Mouse (Mus musculus): ENCODE results near the gene Drg1. TPM values are rescaled to one million over a fixed set of nuclear protein-coding genes. Genes with fewer than 3 reads are reported as not detected.
A peak's percentile ranks its signal among the peaks of the same experiment; 100 is the strongest.

Gene Drg1
- polyA plus RNA-seq, 1 experiment from 2014 or later, result 228 TPM

DNA sequence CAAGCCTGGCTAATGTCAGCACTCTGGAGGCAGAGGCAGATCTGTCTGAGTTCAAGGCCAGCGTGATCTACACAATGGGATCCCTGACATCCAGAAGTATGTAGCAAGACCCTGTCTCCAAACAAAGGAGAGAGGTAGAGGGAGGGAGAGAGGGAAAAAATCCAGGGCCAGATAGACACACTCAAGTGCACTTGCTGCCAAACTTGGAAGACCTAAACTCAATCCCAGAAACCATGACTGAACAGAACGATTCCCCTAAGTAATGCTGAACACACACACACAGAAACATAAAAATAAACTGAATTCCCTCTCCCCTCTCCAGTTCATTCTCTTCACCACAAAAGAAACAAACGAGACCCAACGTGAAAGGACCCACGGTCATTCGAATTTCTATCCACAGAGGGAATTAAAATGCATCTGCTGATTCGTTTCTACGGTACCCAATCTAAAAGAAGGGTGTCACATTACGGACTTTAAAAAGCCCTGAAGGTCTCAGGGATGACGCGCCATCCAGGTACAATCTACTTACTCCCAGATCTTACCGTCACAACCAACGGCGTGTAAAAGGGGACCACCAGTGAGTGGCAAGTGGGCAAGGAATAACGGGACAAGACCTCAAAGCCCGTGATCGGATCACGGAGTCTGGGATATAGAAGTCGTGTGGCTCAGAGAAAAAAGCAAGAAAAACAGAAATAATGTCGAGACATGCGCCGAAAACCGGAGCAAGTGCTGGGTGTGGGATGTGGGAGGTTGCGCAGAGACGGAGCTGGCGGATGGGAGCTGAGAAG is 730 bp downstream of the Drg1 start:
- WGBS, result 3% methylated on average over 26 of the region's 26 CpGs
- 0 out of 2 replicates have a peak, but pooled peaks have one; percentile 3 for ATAC-seq (ENCODE audit: insufficient number of reproducible peaks, insufficient read depth, low FRiP score, low TSS enrichment, low read depth)

DNA sequence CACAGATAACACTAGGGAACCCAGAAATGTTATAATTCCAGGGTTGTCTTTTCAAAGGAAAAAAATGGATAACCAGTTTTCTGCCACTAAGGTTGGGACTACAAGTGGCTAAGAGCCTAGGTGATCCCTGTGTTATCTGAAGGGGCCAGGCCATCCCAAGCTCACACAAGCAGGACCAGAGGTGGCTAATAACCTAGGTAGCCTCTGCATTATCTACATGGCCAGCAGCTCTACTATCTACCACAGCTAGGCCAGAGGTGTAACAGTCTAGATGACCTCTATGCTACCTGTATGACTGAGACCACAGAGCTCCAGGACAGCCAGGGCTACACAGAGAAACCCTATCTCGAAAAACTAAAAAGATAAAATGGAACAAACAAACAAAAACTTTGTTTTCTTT is 6.7 kb downstream of the Drg1 start:
- ATAC-seq (ENCODE audit: insufficient number of reproducible peaks, insufficient read depth, low FRiP score, low TSS enrichment, low read depth), result no peak
- H3K27ac ChIP-seq, result no peak overlapping the region
- H3K4me1 ChIP-seq (replicated peaks), result peaks cover 10% of the 10 kb centered on the region; the same call in 1 of the 2 replicates
- no peak overlapping the region for H3K4me2 ChIP-seq
- whole genome bisulfite sequencing, result 88% methylated on average over 1 of the region's 1 CpGs
- no peaks in the 10 kb centered on the region for H3K27me3 ChIP-seq
- no peaks in the 10 kb centered on the region for H3K9me3 ChIP-seq
- H3K4me3 ChIP-seq (replicated peaks), result no peak overlapping the region
- H3K36me3 ChIP-seq, result peaks cover 89% of the 10 kb centered on the region
- H3K9ac ChIP-seq (replicated peaks), result no peak overlapping the region

More for the DNA sequence above, 730 bp downstream of the Drg1 start:
- Histone ChIP-seq H3K36me3 (peaks cover 37% of the 10 kb centered on the region), H3K27ac (peak overlapping the region; percentile 97), H3K9ac (replicated peaks) (peak overlapping the region; percentile 94), H3K27me3 (no peaks in the 10 kb centered on the region), H3K4me3 (replicated peaks) (peak overlapping the region; percentile 89), H3K4me1 (replicated peaks) (peaks cover 17% of the 10 kb centered on the region), H3K4me2 (peak overlapping the region; percentile 77), H3K9me3 (no peaks in the 10 kb centered on the region)

DNA sequence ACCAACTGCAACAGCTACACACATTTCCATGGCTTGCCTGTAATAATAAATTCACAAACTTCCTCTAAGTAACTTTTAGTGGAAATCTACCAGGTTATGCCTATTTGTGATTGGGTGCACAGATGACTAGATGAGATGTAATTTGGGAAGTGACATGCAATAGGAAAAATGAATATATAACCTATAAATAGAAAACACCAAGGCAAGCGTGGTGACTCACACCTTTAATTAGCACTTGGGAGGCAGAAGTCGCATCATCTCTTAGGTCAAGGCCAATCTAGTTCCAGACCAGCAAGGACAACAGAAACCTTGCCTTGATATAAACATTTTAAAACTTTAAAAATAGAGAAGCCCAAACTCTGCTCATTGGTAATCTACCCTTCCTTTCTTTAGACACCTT is 18.8 kb downstream of the Drg1 start:
- H3K36me3 ChIP-seq, result peaks cover 95% of the 10 kb centered on the region

DNA sequence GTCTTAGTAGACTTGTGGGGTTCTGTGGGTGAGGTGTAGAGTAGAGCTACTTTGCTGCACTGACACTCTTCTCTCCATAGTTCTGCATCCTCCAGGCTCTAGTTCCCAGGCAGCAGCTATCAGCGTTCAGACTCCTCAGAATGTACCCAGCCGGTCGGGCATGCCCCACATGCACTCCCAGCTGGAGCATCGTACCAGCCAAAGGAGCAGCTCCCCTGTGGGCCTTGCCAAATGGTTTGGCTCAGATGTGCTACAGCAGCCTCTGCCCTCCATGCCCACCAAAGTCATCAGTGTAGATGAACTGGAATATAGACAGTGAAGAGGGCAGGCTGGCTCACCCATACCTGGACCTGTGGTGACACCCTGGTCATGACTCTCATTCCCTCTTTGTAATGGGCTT is 22.4 kb downstream of the Drg1 start:
- Histone ChIP-seq H3K4me1 (replicated peaks) (no peaks in the 10 kb centered on the region), H3K9me3 (no peaks in the 10 kb centered on the region), H3K4me2 (no peak overlapping the region), H3K9ac (replicated peaks) (no peak overlapping the region), H3K4me3 (replicated peaks) (no peak overlapping the region), H3K27ac (no peak overlapping the region), H3K27me3 (no peaks in the 10 kb centered on the region), H3K36me3 (peaks cover 95% of the 10 kb centered on the region)
- ATAC-seq (ENCODE audit: insufficient number of reproducible peaks, insufficient read depth, low FRiP score, low TSS enrichment, low read depth), result no peak
- WGBS, result 87% methylated on average over 4 of the region's 4 CpGs

More for the DNA sequence above, 18.8 kb downstream of the Drg1 start:
- no peaks in the 10 kb centered on the region for H3K4me1 ChIP-seq (replicated peaks)
- 96% methylated on average over 2 of the region's 2 CpGs for WGBS
- no peaks in the 10 kb centered on the region for H3K9me3 ChIP-seq
- no peak overlapping the region for H3K4me3 ChIP-seq (replicated peaks)
- no peak overlapping the region for H3K4me2 ChIP-seq
- no peak overlapping the region for H3K9ac ChIP-seq (replicated peaks)
- H3K27me3 ChIP-seq, result no peaks in the 10 kb centered on the region
- ATAC-seq (ENCODE audit: insufficient number of reproducible peaks, insufficient read depth, low FRiP score, low TSS enrichment, low read depth), result no peak
- no peak overlapping the region for H3K27ac ChIP-seq

DNA sequence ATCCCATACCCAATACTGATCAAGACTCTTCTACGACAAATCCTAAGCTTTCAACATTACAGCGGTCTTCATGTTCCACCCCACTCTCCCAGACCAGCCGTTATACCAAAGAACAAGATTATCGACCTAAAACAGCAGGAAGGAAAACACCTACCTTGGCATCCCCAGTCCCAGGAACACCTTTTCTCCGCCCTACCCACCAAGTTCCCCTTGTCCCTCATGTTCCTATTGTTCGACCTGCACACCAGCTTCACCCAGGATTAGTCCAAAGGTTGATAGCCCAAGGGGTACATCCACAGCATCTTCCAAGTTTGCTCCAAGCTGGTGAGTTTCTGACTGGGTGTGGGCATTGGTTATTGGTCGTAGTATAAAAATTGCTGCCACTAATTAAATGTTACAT is 23.8 kb downstream of the Drg1 start:
- no peak overlapping the region for H3K9ac ChIP-seq (replicated peaks)
- no peak overlapping the region for H3K4me3 ChIP-seq (replicated peaks)
- ATAC-seq (ENCODE audit: insufficient number of reproducible peaks, insufficient read depth, low FRiP score, low TSS enrichment, low read depth), result no peak
- WGBS, result 92% methylated on average over 7 of the region's 7 CpGs
- no peaks in the 10 kb centered on the region for H3K27me3 ChIP-seq
- H3K36me3 ChIP-seq, result peaks cover 95% of the 10 kb centered on the region
- no peaks in the 10 kb centered on the region for H3K4me1 ChIP-seq (replicated peaks)
- no peak overlapping the region for H3K27ac ChIP-seq
- no peak overlapping the region for H3K4me2 ChIP-seq
- H3K9me3 ChIP-seq, result no peaks in the 10 kb centered on the region

DNA sequence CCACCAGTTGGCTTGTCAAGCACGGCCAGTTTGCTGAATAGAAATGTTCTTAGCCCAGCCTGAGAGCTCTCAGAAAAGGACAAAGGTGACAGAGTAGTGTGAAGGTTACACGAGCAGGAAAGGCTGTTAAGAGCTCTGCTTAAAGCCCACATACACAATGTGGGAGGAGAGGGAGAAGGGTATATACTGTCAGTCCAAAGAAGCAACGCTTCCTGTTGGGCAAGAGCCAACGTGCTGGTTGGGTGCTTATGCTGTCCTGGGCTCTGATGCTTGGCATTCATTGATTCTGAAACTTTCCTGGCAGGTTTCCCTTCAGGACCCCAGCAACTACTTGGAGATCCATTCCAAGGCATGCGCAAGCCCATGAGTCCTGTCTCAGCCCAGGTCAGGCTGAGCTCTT is 30.9 kb downstream of the Drg1 start:
- Histone ChIP-seq H3K27ac (no peak overlapping the region), H3K9ac (replicated peaks) (no peak overlapping the region), H3K4me3 (replicated peaks) (no peak overlapping the region), H3K4me2 (no peak overlapping the region), H3K36me3 (peaks cover 97% of the 10 kb centered on the region), H3K9me3 (no peaks in the 10 kb centered on the region), H3K4me1 (replicated peaks) (no peaks in the 10 kb centered on the region), H3K27me3 (no peaks in the 10 kb centered on the region)
- WGBS, result 90% methylated on average over 5 of the region's 5 CpGs
- no peak for ATAC-seq (ENCODE audit: insufficient number of reproducible peaks, insufficient read depth, low FRiP score, low TSS enrichment, low read depth)

DNA sequence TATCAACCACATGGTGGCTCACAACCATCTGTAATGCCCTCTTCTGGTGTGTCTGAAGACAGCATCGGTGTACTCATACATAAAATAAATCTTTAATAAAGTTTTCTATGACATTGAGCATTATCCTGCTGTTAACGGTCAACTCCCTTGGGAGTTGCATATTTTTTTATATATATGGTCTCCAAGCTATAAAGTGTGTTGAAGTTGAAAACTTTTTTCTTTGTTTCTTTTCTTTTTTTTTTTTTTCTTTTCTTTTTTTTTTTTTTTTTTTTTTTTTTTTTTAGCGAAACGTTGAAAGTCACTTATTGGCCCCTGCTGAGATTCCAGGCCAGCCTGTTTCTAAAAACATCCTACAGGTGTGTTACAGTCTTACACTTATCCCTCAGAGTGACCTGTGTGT is 32.5 kb downstream of the Drg1 start:
- Histone ChIP-seq H3K27me3 (no peaks in the 10 kb centered on the region), H3K4me2 (no peak overlapping the region), H3K9ac (replicated peaks) (no peak overlapping the region), H3K36me3 (peaks cover 96% of the 10 kb centered on the region), H3K4me3 (replicated peaks) (no peak overlapping the region), H3K9me3 (no peaks in the 10 kb centered on the region), H3K27ac (no peak overlapping the region), H3K4me1 (replicated peaks) (no peaks in the 10 kb centered on the region)
- ATAC-seq (ENCODE audit: insufficient number of reproducible peaks, insufficient read depth, low FRiP score, low TSS enrichment, low read depth), result no peak
- WGBS, result 96% methylated on average over 4 of the region's 4 CpGs

DNA sequence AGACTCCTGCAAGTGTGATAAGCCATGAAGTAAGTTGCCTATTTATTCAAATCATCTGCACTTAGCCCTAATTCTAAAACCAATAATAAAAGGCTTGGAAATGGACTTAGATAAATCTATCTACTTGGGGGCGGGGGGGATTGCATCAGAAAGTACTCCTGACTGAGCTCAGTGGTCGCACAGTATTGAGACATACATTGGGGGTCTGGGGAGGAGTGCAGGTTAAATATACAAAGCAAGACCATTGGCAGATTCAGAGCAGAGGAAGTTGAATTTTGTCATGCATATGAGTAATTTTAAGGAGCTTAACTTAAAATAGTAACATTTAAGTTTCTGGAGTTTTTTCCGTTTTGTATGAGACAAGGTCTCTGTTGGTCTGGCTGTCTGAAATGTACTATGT is 34.0 kb downstream of the Drg1 start:
- ATAC-seq (ENCODE audit: insufficient number of reproducible peaks, insufficient read depth, low FRiP score, low TSS enrichment, low read depth), result no peak
- Histone ChIP-seq H3K27ac (no peak overlapping the region), H3K36me3 (peaks cover 91% of the 10 kb centered on the region), H3K9ac (replicated peaks) (no peak overlapping the region), H3K4me1 (replicated peaks) (no peaks in the 10 kb centered on the region), H3K9me3 (no peaks in the 10 kb centered on the region), H3K4me2 (no peak overlapping the region), H3K4me3 (replicated peaks) (no peak overlapping the region), H3K27me3 (no peaks in the 10 kb centered on the region)
- 94% methylated on average over 3 of the region's 3 CpGs for WGBS

DNA sequence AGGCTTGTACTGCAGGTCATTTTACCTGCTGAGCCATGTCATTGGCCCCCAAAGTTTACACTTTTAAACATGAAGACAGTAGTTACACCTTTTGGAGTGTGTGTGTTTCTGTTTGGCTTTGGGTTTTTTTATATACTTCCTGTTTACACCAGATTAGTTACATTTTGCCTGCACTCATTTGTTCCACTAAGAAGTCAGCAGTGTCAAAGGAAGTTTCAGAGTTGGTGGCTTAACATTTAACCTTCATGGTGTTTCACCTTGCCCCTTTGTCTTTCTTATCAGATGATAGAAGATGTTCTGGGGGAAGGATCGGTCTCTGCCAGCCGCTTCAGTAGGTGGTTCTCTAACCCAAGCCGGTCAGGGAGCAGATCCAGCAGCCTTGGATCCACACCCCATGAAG is 39.1 kb downstream of the Drg1 start:
- Histone ChIP-seq H3K4me3 (replicated peaks) (no peak overlapping the region), H3K4me2 (no peak overlapping the region), H3K4me1 (replicated peaks) (no peaks in the 10 kb centered on the region), H3K9ac (replicated peaks) (no peak overlapping the region), H3K9me3 (no peaks in the 10 kb centered on the region), H3K27ac (no peak overlapping the region), H3K27me3 (no peaks in the 10 kb centered on the region), H3K36me3 (peaks cover 89% of the 10 kb centered on the region)
- no peak for ATAC-seq (ENCODE audit: insufficient number of reproducible peaks, insufficient read depth, low FRiP score, low TSS enrichment, low read depth)
- 96% methylated on average over 3 of the region's 3 CpGs for WGBS

DNA sequence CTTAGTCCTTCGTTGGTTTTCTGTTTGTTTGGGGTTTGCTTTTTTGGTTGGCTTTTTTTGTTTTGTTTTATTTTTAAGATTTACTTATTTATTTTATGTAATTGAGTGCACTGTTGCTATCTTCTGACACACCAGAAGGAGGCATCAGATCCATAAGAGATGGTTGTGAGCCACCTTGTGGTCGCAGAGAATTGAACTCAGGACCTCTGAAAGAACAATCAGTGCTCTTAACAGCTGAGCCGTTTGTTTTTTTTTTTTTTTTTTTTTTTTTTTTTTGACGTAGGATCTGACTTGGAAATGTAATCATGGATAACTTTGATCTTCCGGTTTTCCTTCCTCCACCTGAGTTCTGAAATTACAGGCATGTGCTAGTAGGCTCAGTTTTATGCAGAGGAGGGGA is 43.1 kb downstream of the Drg1 start:
- no peak for ATAC-seq (ENCODE audit: insufficient number of reproducible peaks, insufficient read depth, low FRiP score, low TSS enrichment, low read depth)
- WGBS, result 69% methylated on average over 5 of the region's 5 CpGs
- Histone ChIP-seq H3K4me1 (replicated peaks) (no peaks in the 10 kb centered on the region), H3K27ac (no peak overlapping the region), H3K4me3 (replicated peaks) (no peak overlapping the region), H3K9ac (replicated peaks) (no peak overlapping the region), H3K36me3 (peaks cover 87% of the 10 kb centered on the region), H3K4me2 (no peak overlapping the region), H3K9me3 (no peaks in the 10 kb centered on the region), H3K27me3 (no peaks in the 10 kb centered on the region)

DNA sequence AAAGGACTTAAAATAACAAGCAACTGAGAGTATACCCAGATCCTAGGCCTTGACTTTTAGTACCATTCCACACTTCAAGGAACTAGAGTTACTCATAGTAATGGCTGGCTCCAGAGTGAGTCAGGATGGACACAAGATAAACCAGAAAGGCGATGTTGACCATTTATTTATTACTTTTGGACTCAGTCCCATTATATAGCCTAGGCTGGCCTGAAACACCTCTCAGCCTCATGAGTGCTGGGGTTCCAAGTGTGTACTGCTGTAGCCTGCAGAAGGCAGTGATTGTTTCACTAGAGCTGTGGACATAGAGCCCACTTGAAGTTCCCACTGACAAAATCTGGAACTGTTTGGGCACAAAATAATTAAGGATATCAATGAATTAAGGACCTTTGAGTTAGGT is 53.7 kb downstream of the Drg1 start:
- Histone ChIP-seq H3K27ac (no peak overlapping the region), H3K4me1 (replicated peaks) (no peaks in the 10 kb centered on the region), H3K36me3 (peaks cover 87% of the 10 kb centered on the region), H3K27me3 (no peaks in the 10 kb centered on the region), H3K4me3 (replicated peaks) (no peak overlapping the region), H3K9me3 (no peaks in the 10 kb centered on the region), H3K4me2 (no peak overlapping the region), H3K9ac (replicated peaks) (no peak overlapping the region)
- ATAC-seq (ENCODE audit: insufficient number of reproducible peaks, insufficient read depth, low FRiP score, low TSS enrichment, low read depth), result no peak
- WGBS, result 97% methylated on average over 1 of the region's 1 CpGs

DNA sequence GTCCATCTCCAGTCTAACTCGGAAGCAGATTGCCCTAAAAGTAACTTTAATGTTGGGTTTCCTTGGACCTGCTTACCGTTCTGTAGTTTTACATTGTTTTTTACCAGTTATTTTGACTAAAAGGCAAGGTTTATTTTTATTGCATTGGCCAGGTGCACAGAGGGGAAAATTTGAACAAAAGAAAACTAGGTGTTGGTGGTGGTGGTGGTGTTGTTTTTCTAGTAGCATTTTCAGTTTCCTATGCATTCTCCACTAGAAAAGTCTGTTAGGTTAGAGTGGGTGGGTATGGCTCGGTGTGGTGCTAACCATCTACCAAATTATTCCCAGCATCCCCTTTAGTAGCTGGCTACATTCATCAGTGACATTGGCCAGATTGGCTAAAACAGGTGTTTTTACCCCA is 59.4 kb downstream of the Drg1 start:
- no peak overlapping the region for H3K9ac ChIP-seq (replicated peaks)
- H3K27ac ChIP-seq, result no peak overlapping the region
- ATAC-seq (ENCODE audit: insufficient number of reproducible peaks, insufficient read depth, low FRiP score, low TSS enrichment, low read depth), result no peak
- H3K4me3 ChIP-seq (replicated peaks), result no peak overlapping the region
- 0 out of 2 replicates have a peak, but pooled peaks cover 5% of the 10 kb centered on the region for H3K4me1 ChIP-seq (replicated peaks)
- no peaks in the 10 kb centered on the region for H3K27me3 ChIP-seq
- 94% methylated on average over 3 of the region's 3 CpGs for WGBS
- no peak overlapping the region for H3K4me2 ChIP-seq
- H3K36me3 ChIP-seq, result peaks cover 66% of the 10 kb centered on the region
- H3K9me3 ChIP-seq, result no peaks in the 10 kb centered on the region

Measured in limb, embryonic 12.5 days (tissue).